Mouse (Mus musculus) heart, adult 18-20 months (tissue): Measurements from ENCODE around the gene Olfr683. TPM values are rescaled to one million over a fixed set of nuclear protein-coding genes. Genes with fewer than 3 reads are reported as not detected.
A peak's percentile ranks its signal among the peaks of the same experiment; 100 is the strongest.
"Not testable (repeated sequence)": the region's sequence is repeated elsewhere in the genome, so short reads cannot be mapped to it uniquely, and the experiment has no call there.

Source experiments
- DNase-seq, 2 experiments: peaks; one replicate each; pipeline ENCODE4 v3.0.0; 2021 to 2022; ENCODE audit warnings: mixed read lengths in 1 of 2
- long read RNA-seq, 2 experiments: library from polyadenylated mRNA; stranded (forward); transcript quantifications; one replicate each; pipeline ENCODE4 v2.0.0; 2021
- total RNA-seq, 2 experiments: library from RNA; stranded (reverse); gene quantifications; 2 replicates each; pipeline ENCODE4 v1.2.3; 2021

Gene Olfr683
- not detected for total RNA-seq
- long read RNA-seq, experiment 1: 0 reads
- long read RNA-seq, experiment 2: 0 reads

- no peak for DNase-seq
Observed at GRCm38 (mm10) chr7:105146912-105147311, at the start of gene Olfr683. Gene Olfr683 (minus strand): TSS chr7:105147012.

GRCm38 (mm10) chr7:105185912-105186311 is 39.1 kb upstream of the Olfr683 start, which contains the start of gene Olfr685:
Gene Olfr685 (minus strand): TSS chr7:105186012.
- no peak for DNase-seq

GRCm38 (mm10) chr7:105170773-105171172 is 24.0 kb upstream of the Olfr683 start:
- DNase-seq: peak; percentile 1 to 12

GRCm38 (mm10) chr7:105163553-105163952 is 16.7 kb upstream of the Olfr683 start, which contains the start of gene Olfr684:
Gene Olfr684 (minus strand): TSS chr7:105163653.
- DNase-seq: no peak

DNA sequence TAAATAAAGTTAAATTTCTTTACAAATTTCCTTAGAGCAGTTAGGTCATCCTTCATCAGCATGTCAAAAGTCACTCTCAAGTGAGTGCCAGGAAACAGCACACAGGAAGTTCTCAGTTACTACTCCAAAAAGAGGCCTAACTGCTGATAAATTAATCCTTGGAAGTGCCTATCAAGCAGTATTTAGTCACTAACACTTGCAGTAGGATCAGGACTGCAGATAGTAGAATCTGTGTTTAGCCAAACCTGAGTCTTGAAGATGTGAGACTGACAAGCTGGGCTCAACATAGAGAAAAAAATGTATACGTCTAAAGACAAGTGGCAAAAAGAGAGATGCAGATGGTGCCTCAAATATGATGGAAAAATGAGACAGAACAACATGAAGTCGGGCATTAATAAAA is 5.5 kb downstream of the Olfr683 start:
- DNase-seq: no peak

DNA sequence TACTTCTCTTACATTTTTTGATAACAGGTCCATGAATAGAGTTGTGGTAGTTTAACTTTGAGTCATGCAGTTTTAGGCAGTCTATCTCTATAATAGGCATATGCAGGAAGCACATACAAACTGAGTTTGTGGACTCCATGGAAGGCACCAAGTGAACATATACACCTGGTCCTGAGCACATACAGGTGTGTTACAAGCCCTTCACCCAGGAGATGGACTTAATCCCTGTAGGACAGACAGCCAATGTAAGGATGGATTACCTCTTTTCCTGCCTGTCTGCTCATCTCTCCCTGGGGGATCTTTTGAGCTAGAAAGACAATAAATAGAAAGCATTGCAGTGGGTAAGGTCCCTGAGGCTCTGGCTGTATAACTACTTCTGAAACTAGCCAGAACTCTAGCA is 30.3 kb downstream of the Olfr683 start, which contains the start of gene Olfr681:
Olfr681 (plus strand) TSS at position 301 of the 400 bp plus-strand sequence.
- no peak for DNase-seq

DNA sequence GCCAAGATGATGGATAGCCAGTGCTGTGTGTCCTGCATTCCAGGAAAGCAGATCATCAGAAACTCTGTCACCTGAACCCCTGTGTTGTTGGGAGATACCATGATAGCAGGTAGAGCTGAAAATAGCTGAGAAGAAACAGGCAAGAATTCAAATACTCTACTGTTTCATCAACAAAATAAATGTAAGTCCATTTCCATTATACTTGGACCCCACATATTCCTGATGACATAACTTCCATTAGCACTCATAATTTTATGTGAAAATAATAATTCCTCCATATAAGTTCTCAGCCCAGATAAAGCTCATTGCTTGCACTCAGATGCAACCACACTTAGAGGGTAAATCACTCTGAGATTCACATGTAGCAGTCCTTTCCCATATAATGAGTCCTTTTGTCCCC is 54.1 kb downstream of the Olfr683 start, which contains the start of gene Olfr680-ps1:
Olfr680-ps1 (minus strand) TSS at position 101 of the 400 bp plus-strand sequence.
- DNase-seq: not testable (repeated sequence)

Other genes with a start within 250 kb of the Olfr683 start
- gene Olfr667, start 225.5 kb downstream of the Olfr683 start, total RNA-seq: not detected
- gene Olfr668, start 219.0 kb downstream of the Olfr683 start, total RNA-seq: not detected
- gene Olfr669, start 212.8 kb downstream of the Olfr683 start, total RNA-seq: not detected
- not detected for gene Olfr670, start 184.4 kb downstream of the Olfr683 start, total RNA-seq
- not detected for gene Olfr671, start 167.9 kb downstream of the Olfr683 start, total RNA-seq
- not detected for gene Olfr672, start 145.0 kb downstream of the Olfr683 start, total RNA-seq
- gene Olfr675, start 118.6 kb downstream of the Olfr683 start, total RNA-seq: not detected
- not detected for gene Olfr676, start 114.3 kb downstream of the Olfr683 start, total RNA-seq
- gene Olfr677, start 95.6 kb downstream of the Olfr683 start, total RNA-seq: not detected
- gene Olfr678, start 82.5 kb downstream of the Olfr683 start, total RNA-seq: not detected
- not detected for gene Olfr679, start 65.8 kb downstream of the Olfr683 start, total RNA-seq
- gene Olfr680-ps1, start 54.2 kb downstream of the Olfr683 start, total RNA-seq: not detected
- gene Olfr681, start 30.2 kb downstream of the Olfr683 start, total RNA-seq: not detected
- gene Olfr684, start 16.6 kb upstream of the Olfr683 start, total RNA-seq: not detected
- gene Olfr685, start 39.0 kb upstream of the Olfr683 start, total RNA-seq: not detected
- gene Olfr686, start 60.5 kb upstream of the Olfr683 start, total RNA-seq: not detected
- gene Olfr688, start 141.1 kb upstream of the Olfr683 start, total RNA-seq: not detected
- gene Olfr689, start 164.2 kb upstream of the Olfr683 start, total RNA-seq: not detected
- gene Olfr690, start 187.1 kb upstream of the Olfr683 start, total RNA-seq: not detected
- gene Olfr691, start 195.3 kb upstream of the Olfr683 start, total RNA-seq: not detected
- gene Olfr692, start 221.2 kb upstream of the Olfr683 start, total RNA-seq: not detected
- gene Gm5901, start 228.0 kb upstream of the Olfr683 start, total RNA-seq: not detected